Mouse (Mus musculus) thymus, postnatal 0 days (tissue): ENCODE data around the gene Tbc1d15. TPM values are rescaled to one million over a fixed set of nuclear protein-coding genes. Genes with fewer than 3 reads are reported as not detected.
"Not testable (repeated sequence)": the region's sequence is repeated elsewhere in the genome, so short reads cannot be mapped to it uniquely, and the experiment has no call there.

Source experiments
- DNase-seq: peaks from one replicate; pipeline ENCODE4 v3.0.0-alpha.2; 2015; ENCODE audit warnings: low spot score
- polyA plus RNA-seq: library from polyadenylated mRNA; unstranded; fragments of >200 nt; fragmentation: Nextera tagmentation; extraction: Ambion mirVana; gene quantifications from 2 replicates; pipeline ENCODE4 v1.2.1, GENCODE M21; 2015

Tbc1d15 gene
- polyA plus RNA-seq, 1 experiment from 2014 or later: 66.1 TPM

DNA sequence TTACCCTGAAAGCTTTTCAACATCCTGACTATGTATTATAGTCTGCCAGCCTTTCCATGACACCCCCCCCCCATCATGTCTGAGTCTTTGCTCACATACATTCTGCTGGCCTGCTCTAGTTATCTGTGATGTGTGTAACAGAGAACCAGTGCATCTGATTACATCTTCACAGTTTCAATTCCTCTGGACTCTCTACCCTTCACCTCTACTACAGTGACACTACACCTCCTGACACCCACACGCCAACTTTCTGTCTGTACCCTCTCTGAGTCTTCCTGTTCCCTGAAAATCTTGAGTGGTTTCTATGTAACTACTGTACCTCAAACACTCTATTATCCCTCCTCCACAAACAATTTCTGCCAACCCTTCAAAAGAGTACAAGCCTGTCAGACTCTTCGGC is 5.8 kb downstream of the Tbc1d15 start:
- no peak for DNase-seq

DNA sequence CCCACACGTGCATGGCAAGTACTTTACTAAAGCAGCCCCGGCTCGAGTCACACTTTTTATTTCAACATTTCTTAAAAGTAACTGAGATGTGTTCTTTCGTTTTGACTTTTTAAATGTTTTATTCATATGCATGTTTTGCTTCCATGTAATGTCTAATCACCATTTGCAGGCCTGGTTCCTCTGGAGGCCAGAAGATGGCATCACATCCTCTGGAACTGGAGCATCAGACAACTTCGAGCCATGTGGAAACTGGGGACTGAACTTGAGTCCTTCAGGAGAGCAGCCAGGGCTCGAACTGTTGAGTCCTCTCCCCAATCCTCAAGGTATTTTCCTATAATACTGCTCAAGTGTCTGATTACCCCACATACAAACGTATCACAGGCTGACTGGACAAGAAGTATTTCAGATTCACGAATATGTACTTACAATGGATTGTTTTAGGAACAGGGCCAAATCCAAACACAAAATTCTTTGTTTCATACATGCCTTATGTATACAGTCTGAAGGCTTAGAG is 10.1 kb downstream of the Tbc1d15 start:
- no peak for DNase-seq

DNA sequence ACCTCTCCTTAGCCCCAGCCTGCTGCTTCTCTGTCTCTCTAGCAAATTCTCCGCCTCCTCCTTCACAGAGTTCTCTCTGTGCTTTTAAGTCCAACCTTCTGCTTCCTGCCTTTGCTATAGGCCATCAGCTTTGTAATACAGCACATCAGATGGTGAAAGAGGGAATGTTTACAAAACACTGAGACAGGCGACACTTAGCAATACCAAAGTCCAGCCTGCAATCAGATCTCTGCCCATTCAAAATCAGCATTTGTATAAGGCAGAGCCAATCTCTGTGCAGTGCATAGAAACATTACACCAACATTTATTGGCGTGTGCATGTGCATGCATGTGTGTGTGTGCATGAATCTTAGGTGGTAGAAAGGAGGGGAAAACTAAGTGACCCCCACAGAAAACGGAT is 13.3 kb downstream of the Tbc1d15 start:
- no peak for DNase-seq

DNA sequence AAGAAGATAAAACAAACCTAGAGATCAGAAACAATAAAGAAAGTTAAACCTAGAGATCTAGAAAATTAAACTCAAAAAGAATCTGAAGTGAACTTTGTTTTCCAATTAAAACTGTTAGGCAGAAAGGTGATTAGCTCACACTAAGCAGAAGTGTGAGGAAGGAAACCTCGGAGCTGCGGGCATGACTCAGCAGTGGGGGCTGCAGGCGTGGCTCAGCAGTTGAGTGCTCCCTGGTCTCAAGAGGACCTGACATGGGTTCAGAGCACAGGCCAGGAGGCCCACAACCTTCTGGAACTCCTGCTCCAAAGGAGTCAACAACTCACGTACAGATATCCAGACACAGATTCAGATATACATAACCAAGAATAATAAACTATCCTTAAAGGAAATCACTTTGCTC is 14.5 kb downstream of the Tbc1d15 start:
- no peak for DNase-seq

DNA sequence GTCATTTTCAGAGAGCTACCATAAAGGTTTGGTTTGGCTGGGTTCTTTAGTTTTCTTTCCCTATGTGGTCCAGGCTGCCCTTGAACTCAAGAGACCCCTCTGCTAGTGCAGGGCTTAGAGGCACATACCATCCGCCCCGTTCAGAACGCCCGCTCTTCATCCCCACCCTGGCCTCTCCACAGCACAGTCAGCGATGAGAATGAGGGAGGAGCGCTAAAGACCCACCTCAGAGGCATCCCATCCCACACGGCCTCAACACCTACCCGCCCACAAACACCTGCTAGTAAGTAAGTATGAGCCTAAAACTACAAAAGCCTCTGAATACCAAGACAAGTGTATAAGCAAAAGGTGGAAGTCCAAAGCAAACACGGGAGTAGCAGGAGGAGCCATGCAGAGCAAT is 15.8 kb downstream of the Tbc1d15 start:
- DNase-seq: peak; percentile 23

DNA sequence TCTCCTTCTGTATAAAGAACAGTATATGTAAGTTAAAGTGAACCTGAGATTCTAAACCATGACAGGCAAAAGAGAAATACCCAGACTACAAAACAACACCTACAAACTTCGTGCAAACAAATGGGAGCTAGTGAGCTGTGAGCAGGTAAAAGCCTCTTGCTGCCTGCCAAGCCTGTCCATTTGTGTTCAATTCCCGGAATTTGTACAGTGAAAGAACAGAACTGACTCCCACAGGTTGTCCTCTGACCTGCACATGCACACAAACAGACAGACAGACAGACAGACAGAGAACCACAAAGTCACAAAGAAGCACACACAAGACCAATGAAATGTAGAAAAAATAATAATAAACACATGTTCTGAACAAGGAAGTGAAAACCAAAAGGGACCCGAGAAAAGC is 17.5 kb downstream of the Tbc1d15 start:
- no peak for DNase-seq

DNA sequence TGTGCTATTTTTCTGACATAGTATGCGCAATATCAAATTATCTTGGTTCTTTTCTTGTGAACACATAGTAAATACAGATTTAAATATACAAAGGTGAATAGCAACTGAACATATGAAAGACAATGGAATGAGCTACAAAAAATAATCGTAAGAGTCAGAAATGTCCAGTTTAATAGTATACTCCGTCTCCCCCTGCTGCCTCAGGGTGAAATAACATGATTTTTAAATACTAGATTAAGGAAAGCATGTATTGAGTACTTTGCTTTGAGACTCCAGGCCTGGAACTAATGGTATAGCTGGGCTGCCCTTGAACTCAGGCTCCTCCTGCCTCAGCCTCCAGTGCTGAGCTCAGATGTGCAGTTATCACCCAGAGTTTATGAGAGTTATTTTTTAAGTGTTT is 18.8 kb downstream of the Tbc1d15 start:
- DNase-seq: no peak

DNA sequence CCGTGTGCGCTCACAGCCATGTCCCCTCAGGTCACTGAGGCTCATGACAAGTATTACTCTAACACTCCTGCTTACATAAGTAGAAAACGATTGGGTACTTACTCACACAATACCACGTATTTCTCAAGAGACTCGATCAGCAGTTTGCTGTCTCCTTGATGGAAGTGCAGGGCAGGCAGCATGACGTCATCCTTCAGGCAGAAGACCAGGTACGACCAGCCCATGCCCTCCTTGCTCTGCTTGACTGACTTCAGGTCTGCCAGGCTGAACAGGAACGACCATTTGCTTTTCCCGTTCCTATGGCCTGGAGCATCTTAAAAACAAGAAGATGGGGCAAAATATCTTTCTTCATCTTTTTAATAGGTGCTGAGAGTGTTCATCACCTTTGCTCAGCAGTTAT is 22.2 kb downstream of the Tbc1d15 start:
- DNase-seq: no peak

DNA sequence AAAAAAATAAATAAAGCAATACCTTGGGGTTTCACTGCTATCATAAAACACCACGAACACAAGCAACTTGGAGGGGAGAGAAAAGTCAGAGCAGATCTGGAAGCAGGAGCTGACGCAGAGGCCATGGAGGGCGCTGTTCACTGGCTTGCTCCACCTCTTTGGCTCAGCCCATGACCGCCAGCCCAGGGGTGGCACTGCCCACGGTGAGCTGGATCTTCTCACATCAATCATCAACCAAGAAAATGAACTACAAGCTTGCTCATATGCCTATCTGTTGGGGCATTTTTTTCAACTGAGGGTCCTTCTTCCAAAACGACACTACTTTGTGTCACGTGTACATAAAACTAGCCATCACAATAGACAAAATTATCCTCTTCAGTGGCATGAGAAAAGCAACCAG is 24.7 kb downstream of the Tbc1d15 start:
- no peak for DNase-seq

DNA sequence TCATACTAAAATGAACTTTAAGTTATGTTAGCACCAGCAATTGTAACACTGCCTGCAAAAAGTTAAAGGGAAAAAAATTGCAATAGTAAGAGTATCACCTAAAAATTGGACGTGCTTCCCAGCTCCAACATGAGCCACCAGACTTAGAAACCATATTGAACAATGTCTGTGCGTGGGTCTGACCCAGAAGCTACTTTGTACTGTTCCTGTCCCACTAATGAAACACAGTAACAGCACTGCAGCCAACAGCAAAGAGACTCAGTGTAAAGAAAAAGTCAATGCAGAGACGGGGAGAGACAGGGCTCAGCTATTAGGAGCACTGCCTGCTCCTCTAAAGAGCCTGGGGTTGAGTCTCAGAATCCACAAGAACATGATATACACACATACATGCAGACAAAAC is 27.4 kb downstream of the Tbc1d15 start:
- DNase-seq: no peak

DNA sequence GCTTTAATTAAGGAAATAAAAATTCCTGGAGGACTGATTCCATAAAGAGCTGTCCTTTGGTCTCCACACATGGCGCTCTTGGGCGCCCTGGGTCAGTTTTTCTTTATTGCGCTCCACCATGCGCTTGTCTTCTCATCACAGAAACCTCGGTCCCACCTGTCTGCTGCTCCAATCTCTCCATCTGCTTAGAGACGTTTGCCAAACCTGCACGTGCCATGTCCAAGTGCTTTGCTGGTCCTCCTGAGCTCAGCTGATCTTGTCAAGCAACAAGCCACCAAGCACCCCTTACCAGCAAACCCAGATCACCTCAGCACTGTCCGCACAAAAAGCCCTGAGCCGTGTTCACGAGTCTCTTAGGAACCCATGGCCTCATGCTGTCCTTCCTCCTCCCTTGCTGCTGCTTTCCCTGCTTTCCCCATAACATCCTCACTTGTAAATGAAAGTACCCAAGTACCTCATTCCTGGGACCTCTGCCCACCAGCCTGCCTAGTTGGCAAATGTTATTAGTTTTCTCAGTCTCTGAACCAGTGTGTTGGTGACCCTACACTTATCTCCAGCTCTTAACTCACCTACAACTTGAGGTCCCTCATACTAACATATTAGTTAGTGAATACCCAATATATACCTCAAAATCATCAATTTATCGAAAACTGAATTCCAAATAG is 38.2 kb downstream of the Tbc1d15 start:
- no peak for DNase-seq

DNA sequence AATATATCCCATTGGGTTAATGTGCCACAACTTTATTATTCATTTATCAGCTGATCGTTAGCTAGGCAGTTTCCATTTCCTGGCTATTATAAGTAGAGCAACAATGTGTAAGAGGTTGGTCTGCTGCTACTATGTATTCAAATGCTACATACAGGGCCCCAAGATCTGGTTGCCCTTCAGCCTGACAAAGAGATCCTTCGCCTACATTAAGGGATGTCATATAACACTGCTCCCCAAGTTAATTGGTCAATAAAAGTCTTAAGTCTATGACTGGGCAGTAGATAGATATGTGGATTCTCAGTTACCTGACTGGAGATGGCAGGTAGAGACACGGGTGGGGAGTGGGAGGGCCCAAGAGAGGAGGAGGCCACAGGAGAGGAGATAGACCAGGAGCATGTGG is 45.4 kb downstream of the Tbc1d15 start:
- no peak for DNase-seq

DNA sequence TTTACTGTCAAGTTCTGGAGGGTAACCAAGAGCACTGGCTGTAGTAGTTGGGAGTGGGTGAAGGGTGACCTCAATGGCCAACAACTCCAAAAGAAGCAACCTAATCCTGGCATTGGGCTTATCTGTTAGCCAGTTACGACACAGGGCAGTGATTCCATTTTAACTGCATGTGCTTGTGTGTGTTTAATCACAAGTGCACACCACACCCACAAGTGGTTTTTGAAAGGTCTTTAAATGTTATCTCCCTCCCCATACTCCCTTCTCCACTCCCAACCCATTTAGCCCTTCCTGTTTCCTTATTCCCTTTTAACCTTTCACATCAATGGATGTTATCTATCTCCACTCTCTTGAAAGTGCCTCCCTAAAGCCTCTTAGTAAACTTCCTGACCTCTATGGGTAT is 46.0 kb downstream of the Tbc1d15 start:
- no peak for DNase-seq

DNA sequence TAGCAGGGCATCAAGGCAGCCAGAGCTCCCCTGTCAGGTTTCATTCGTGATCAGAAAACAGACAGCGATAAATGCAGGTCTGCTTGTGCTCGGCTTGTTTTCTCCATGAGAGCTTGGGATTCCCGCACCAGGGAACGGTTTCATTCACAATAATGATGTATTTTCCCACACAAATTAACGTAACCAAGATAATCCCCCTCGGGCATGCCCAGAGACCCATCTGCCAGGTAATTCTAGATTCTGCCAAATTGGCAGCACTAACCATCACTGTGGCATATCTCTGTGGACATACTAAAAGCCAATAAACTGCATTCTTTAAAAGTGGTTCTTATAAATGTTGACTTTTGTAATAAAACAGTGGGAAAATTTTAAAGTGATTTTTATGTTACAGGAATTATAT is 60.1 kb downstream of the Tbc1d15 start:
- DNase-seq: no peak

DNA sequence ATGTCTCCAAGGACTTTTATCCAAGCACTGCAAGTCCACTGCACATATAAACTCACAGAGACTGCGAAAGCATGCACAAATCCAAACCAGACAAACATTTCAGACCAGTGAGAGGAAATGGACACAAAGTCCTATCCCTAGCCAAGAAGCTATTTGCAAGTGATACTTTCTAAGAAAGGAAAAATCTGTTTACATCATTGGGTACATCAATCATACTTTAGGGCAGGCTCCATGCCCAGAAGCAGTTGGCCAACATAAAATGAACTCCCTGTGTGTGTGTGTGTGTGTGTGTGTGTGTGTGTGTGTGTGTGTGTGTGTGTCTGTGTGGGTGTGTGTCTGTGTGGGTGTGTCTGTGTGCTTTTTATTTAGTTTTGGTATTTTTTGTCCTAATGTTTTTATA is 63.9 kb downstream of the Tbc1d15 start:
- DNase-seq: no peak

DNA sequence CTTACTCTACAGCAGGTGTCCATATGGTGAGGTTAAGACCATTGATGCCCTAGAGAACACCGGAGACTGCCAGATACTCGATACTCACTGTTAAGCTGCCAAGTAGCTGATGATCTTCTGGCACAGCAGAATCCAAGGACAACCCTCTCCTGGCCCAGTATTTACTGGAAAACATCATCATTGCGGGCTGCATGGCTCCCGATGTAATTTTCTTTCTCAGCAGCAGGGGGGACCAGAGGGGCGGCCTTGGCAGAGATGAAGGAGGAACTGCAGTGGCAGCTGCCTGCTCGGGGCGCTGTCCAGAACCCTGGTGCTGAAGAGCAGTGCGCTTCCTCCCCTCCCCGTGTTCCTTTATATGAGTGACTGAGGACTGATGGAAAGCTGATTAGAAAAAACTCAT is 66.6 kb downstream of the Tbc1d15 start, which contains the start of gene Tph2:
Gene Tph2 (minus strand): TSS at position 326 of the 400 bp plus-strand sequence.
- peak; percentile 72 for DNase-seq

DNA sequence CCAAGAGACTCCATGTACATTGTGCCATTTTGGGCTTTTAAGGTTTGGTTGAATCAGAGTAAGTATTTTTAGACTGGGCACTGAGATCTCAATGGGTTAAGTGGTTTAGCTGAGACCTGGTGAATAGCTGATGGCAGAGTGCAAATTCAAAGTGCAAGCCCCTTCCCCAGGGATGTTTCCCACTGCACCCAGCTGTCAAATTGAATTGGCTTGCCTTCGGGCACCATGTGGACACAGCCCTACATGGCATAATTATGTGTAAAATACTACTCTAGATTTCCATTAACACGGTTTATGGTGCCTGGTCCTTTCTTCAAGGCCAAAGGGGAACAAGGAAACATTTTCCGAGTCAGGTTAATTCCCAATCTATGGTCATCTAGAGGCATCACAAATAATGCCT is 70.2 kb downstream of the Tbc1d15 start:
- no peak for DNase-seq

DNA sequence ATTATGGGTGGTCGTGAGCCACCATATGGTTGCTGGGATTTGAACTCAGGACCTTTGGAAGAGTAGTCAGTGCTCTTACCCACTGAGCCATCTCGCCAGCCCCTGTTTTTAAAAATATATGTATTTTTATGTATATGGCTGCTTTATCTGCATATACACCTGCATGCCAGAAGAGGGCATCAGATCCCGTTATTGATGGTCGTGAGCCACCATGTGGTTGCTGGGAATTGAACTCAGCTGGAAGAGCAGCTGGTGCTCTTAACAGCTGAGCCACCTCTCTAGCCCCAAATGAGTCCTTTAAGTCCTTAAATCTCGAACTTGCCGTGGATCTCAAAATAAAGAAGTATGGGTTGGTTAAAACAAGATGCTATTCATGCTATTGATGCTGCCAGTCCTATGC is 73.2 kb downstream of the Tbc1d15 start:
- DNase-seq: not testable (repeated sequence)

DNA sequence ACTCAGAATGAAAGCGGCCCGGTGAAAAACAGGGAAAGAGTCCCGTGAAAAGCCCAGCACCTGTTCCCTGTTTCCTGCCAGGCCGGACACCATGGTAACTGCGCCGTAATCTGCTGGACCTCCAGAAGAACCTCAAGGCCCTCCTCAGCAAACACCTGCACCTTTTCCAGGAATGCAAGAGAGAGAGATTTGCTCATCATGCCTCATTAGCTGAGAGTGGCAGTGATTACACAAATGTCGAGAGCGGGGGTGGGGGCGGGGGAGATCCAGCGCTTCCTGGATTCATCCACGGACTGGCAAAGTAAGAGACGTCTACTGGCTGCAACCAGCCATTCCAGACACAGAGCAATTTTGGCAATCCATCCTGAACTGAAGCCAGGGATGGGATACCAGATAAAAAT is 75.7 kb downstream of the Tbc1d15 start:
- DNase-seq: no peak

DNA sequence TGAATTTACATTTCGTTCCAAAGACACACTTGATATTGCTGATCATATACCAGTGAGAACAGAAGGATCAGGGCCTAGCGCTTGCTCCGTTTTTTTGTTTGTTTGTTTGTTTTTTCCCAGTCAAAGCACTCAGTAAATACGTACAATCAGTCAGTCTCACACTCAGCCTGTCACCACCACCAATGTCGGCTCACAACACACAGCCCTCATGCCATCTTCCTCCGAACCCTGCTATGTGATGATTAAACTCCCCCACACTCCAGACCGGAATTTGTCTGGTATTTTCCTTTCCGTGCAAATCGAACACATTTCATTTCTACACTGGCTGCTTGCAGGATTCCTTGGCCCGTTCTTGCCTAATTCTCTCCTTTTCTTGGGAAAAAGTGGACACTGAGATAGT is 77.9 kb downstream of the Tbc1d15 start:
- no peak for DNase-seq

DNA sequence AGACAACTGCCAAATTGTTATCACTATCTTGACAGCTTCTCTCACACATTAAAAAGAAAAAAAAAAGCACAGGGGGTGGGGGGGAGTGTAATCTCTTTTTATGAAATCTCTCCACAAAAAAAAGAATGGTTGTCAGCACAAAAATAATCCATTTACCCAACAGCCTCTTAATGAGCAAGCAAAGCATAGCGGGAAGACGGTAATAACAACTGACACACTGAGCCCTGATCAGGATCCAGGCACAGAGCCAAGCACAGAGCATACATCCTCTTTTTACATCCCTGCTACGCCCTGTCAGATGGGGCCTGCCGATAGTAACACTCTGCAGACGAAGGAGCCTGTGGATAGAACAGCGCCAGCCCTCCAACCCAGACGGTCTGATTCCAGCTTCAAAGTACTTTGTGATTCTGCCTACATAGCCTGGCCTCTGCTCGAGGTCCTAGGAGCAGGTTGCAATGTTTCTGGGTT is 79.9 kb downstream of the Tbc1d15 start:
- DNase-seq: no peak

DNA sequence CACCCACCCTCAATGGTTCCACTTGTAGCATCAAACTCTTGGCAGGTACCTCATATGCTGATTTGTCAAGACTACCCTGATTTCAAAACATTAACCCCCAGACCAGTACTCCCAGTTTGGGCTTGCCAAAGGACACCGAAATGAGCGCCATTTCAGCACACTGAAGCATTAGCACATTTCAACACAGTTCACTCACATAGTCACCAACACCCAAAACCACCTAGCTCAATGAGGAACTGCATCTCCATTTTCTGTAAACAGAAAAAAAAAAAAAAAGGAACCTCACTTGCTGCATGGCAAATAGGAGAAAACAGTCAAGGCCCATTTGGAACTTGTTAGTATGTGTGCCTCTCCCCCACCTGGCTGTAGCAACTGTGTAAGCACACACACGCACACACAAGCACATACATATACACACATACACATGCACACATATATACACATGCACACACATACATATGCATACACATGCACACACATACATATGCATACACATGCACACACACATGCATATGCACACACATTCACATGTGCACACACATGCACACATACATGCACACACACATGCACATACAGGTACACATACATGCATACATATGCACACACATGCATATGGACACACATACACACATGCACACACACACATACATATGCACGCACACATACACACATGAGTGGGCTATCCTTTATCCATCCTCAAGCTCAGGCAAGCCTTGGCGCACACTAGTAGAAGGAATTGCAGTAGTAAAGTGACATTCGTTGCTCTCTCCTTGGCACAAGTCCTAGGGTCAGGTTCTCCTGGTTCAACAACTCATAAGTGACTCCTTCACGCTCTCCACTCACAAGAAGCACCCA is 80.5 kb downstream of the Tbc1d15 start:
- no peak for DNase-seq

DNA sequence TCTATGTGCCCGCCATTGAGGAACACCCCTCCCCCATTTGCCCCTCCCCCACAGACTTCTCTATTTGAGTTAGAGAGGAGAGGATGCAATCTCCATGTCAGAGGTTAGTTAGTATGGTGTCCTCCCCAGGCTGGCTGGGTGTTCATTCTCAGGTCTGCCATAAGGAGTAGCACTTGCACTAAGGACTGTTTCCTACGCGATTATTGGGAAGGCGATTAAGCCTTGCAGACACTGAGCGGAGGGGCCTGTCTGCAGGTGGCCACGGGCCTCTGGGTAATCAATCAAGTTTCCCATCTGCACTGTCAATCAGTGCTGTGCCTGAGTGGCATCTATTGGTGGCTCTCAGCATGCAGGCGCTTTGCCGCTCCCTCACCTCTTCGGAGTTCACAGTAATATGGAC is 81.9 kb downstream of the Tbc1d15 start:
- DNase-seq: no peak
